Mouse (Mus musculus) E14TG2a.4 (cell line): ENCODE results near the gene Fasn.
A peak's percentile ranks its signal among the peaks of the same experiment; 100 is the strongest.

Experiments
- H3K27me3 ChIP-seq: 2 replicates; pipeline ENCODE4 v1.6.1; 2014; ENCODE audit warnings: low read length, control low read depth; ENCODE audit not compliant: insufficient read depth
- H3K36me3 ChIP-seq: 2 replicates; pipeline ENCODE4 v1.6.1; 2014; ENCODE audit warnings: low read length, control low read depth; ENCODE audit not compliant: insufficient read depth
- H3K4me1 ChIP-seq: replicated peaks from 2 replicates; pipeline ENCODE4 v1.6.1; 2014; ENCODE audit warnings: low read depth, low read length, control low read depth
- H3K4me3 ChIP-seq: replicated peaks from 2 replicates; pipeline ENCODE4 v1.5.1; 2014; ENCODE audit warnings: mild to moderate bottlenecking, low read length
- H3K9me3 ChIP-seq: 2 replicates; pipeline ENCODE4 v1.6.1; 2014; ENCODE audit warnings: low read length, control low read depth
- CTCF ChIP-seq: conservative IDR thresholded peaks from 2 replicates; pipeline ENCODE4 v1.5.1; 2014; ENCODE audit warnings: low read length
- NANOG ChIP-seq: IDR thresholded peaks from 2 replicates; pipeline ENCODE4 v1.6.1; 2014; ENCODE audit warnings: borderline replicate concordance, low read length, mixed read lengths
- POU5F1 ChIP-seq: IDR thresholded peaks from 2 replicates; pipeline ENCODE4 v1.6.1; 2014; ENCODE audit warnings: low read length, borderline replicate concordance

Gene Fasn

GRCm38 (mm10) chr11:120822831-120823550 is 1.4 kb downstream of the Fasn start:
- H3K27me3 ChIP-seq = no peaks in the 10 kb centered on the region
- H3K4me3 ChIP-seq = peak overlapping the region; percentile 96
- TF ChIP-seq POU5F1 = no peak
- TF ChIP-seq NANOG = no peak
- no peak for TF ChIP-seq CTCF
- peaks cover 52% of the 10 kb centered on the region for H3K36me3 ChIP-seq
- H3K9me3 ChIP-seq = no peaks in the 10 kb centered on the region
- H3K4me1 ChIP-seq = peaks cover 84% of the 10 kb centered on the region

GRCm38 (mm10) chr11:120822321-120822720 is 2.0 kb downstream of the Fasn start:
- Histone ChIP-seq H3K4me1 (peaks cover 79% of the 10 kb centered on the region), H3K27me3 (no peaks in the 10 kb centered on the region), H3K9me3 (no peaks in the 10 kb centered on the region), H3K36me3 (peaks cover 59% of the 10 kb centered on the region), H3K4me3 (peak overlapping the region; percentile 96)
- TF ChIP-seq CTCF (no peak), POU5F1 (no peak), NANOG (no peak)

DNA sequence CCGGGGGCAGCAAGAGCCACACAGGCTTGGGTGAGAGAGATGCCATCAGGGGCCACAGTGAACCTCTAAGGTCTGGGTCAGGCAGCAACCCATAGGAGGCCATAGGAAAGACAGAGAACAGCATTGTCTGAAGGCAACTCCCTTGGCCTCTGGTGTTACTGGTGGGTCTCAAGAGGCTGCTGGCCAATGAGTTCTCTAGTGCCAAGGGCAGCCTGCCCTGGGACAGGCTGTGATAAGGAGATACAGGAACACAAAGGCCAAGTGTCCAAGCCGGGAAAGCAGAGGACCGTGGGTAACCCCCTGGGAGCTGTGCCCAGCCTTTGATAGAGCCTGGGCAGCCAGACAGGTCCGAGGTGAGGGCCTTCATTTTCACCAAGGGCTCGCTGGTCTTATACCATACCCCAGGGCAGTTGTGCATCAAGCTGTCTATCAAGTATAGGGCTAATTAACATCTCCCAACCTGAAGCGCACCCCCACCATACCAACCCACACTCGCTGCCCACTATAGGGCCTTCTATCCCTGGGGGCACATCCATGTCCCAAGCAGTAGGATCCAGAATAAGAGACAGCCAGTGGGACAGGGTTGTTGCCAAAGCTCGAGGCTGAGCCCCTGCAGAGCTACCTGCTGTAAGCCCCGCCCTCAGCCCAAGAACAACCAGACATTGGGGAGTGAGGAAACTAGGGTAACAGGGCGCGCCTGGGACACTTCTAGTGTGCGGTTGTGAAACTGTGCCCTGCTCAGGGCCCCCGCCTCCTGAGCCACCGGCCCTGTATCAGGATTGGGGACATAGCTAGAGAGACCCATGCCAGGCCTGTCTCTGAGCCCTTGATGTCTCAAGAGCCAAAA is 3.0 kb downstream of the Fasn start:
- H3K4me3 ChIP-seq = peak overlapping the region; percentile 96
- H3K4me1 ChIP-seq = peaks cover 75% of the 10 kb centered on the region
- peaks cover 69% of the 10 kb centered on the region for H3K36me3 ChIP-seq
- no peaks in the 10 kb centered on the region for H3K9me3 ChIP-seq
- H3K27me3 ChIP-seq = no peaks in the 10 kb centered on the region
- TF ChIP-seq CTCF = no peak

- Histone ChIP-seq H3K4me3 (peak overlapping the region; percentile 96; the same call in 1 of the 2 replicates), H3K27me3 (no peaks in the 10 kb centered on the region), H3K9me3 (no peaks in the 10 kb centered on the region), H3K36me3 (peaks cover 77% of the 10 kb centered on the region), H3K4me1 (peaks cover 74% of the 10 kb centered on the region)
- TF ChIP-seq NANOG = no peak
- no peak for TF ChIP-seq POU5F1
- no peak for TF ChIP-seq CTCF
Measured at GRCm38 (mm10) chr11:120820546-120820945, 3.8 kb downstream of the Fasn start.

DNA sequence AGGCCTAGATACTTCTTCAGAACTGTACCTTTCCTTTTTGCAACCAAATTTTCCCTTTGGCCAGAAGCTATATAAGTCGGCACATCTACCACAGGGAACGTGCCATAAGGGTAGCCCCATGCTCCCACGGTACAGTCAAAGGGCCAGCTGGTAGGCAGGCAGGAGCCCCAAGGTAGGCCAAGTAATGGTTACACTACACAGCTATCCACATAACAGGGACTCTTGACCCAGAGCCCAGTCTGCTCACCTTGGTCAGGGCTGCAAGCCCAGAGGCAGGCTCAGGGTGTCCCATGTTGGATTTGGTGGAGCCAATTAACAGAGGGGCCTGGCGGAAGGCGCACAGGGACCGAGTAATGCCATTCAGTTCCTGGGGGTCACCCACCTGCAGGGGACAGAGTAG is 4.8 kb downstream of the Fasn start:
- TF ChIP-seq CTCF (no peak), POU5F1 (no peak), NANOG (no peak)
- H3K4me3 ChIP-seq = no peak overlapping the region
- H3K36me3 ChIP-seq = peaks cover 87% of the 10 kb centered on the region

DNA sequence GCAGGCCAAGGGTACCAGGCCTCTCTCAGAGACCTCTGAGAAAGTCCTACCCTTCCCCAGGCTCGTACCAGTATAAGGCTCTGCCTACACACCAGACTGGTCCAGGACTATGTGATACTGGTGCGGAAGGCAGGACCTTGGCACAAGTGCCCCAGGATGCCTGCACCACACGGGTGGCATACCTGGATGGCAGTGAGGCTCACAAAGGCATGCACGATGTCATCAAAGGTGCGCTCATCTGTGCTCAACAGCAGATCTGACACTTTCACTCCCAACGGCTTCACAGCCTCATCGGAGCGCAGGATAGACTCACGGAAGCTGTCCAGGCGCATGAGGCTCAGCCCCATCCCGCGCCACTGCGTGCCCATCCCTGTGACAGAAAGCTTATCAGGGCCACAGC is 6.1 kb downstream of the Fasn start:
- H3K27me3 ChIP-seq = no peaks in the 10 kb centered on the region
- H3K4me1 ChIP-seq = peaks cover 85% of the 10 kb centered on the region
- H3K36me3 ChIP-seq = peaks cover 100% of the 10 kb centered on the region
- no peak overlapping the region for H3K4me3 ChIP-seq
- TF ChIP-seq CTCF (no peak), NANOG (no peak), POU5F1 (no peak)
- no peaks in the 10 kb centered on the region for H3K9me3 ChIP-seq

More for the DNA sequence above, 4.8 kb downstream of the Fasn start:
- H3K4me1 ChIP-seq = peaks cover 75% of the 10 kb centered on the region
- no peaks in the 10 kb centered on the region for H3K27me3 ChIP-seq
- no peaks in the 10 kb centered on the region for H3K9me3 ChIP-seq

DNA sequence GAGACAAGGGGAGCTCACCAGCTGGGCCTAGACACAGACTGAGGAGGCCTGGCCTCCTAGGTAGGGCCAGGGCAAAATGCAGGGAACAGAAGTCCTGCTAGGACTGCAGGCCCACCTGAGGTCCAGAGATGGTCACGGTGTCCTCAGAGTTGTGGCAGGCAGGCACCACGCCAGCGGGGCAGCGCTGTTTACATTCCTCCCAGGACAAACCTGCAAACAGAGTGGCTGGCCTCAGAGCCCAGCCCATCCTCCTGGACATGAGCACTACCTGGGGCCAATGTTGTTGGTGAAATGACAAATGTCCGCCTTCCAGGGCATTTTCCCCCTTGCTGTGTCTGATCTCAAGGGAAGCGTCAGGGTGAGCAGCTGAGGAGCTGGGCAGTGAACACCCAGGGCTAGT is 7.0 kb downstream of the Fasn start:
- peaks cover 85% of the 10 kb centered on the region for H3K4me1 ChIP-seq
- no peaks in the 10 kb centered on the region for H3K9me3 ChIP-seq
- H3K4me3 ChIP-seq = no peak overlapping the region
- peaks cover 100% of the 10 kb centered on the region for H3K36me3 ChIP-seq
- no peaks in the 10 kb centered on the region for H3K27me3 ChIP-seq
- TF ChIP-seq NANOG = no peak

GRCm38 (mm10) chr11:120812068-120812467 is 12.3 kb downstream of the Fasn start:
- TF ChIP-seq NANOG (no peak), POU5F1 (no peak), CTCF (no peak)
- no peaks in the 10 kb centered on the region for H3K27me3 ChIP-seq
- H3K4me1 ChIP-seq = peaks cover 83% of the 10 kb centered on the region
- H3K36me3 ChIP-seq = peaks cover 100% of the 10 kb centered on the region
- no peaks in the 10 kb centered on the region for H3K9me3 ChIP-seq
- H3K4me3 ChIP-seq = no peak overlapping the region
